In the genomic region with DNA sequence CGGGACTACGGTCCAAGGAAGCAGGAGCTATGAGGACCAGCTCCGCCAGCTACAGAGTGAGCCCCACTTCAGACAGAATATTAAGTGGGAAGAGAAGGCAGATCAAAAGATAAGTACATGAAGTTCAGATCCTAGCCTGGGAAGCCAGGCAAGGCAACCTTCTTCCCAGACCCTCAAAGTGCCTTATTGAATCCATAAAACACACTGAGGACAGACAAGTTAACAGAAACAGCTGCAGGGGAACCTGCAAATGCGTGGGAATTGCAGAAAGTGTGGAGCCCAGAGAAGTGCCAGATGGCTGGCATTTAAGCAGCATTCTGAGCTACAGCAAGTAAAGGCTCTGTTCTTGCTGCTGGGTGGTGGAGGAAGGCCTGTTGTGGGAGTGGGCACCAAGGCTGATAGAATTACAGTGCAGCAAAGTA, we compare ENCODE assay signal across 9 mouse cellular contexts. TPM values are rescaled to one million over a fixed set of nuclear protein-coding genes. Genes with fewer than 3 reads are reported as not detected.
A peak's percentile ranks its signal among the peaks of the same experiment; 100 is the strongest.
DNase-seq lines count a peak whose midpoint lies in the region; ATAC-seq and TF ChIP-seq lines count a peak whose summit lies in the region.
"Had no signal": no experiment of that assay in that cellular context is flagged by ENCODE, and none has a peak within 500 bp of the region (broad histone marks: within the 10 kb centered on the region; RNA-seq: fewer than 3 reads in every experiment).

No protein-coding gene starts in this region.

- TF ChIP-seq POLR2A in brain, embryonic 14.5 days (IDR thresholded peaks at IDR 0.05; ENCODE audit: borderline replicate concordance, extremely low read depth, insufficient read depth, insufficient read length, poor library complexity, severe bottlenecking): no peak
- no peak for TF ChIP-seq POLR2A in thymus, adult 2 months (IDR thresholded peaks at IDR 0.05; ENCODE audit: control insufficient read depth, extremely low read depth, insufficient read depth, low read length, poor library complexity)

- peak; percentile 66 for ATAC-seq in midbrain, embryonic 11.5 days (ENCODE audit: low FRiP score)
- ATAC-seq: liver, embryonic 12.5 days had no signal

- H3K36me3 ChIP-seq in midbrain, embryonic 11.5 days (ENCODE audit: control insufficient read depth, insufficient read depth, low read length): no peaks in the 10 kb centered on the region
- H3K36me3 ChIP-seq in thymus, adult 2 months (ENCODE audit: control insufficient read depth, insufficient read depth, low read length): no peaks in the 10 kb centered on the region
- H3K36me3 ChIP-seq: liver, embryonic 12.5 days had no signal

- H3K4me1 ChIP-seq in midbrain, embryonic 11.5 days (ENCODE audit: control insufficient read depth, insufficient read depth, low read length): peaks cover 24% of the 10 kb centered on the region
- no peaks in the 10 kb centered on the region for H3K4me1 ChIP-seq in thymus, adult 2 months (replicated peaks; ENCODE audit: control insufficient read depth, insufficient read depth, low read length)
- H3K4me1 ChIP-seq: liver, embryonic 12.5 days had no signal

- no peaks in the 10 kb centered on the region for H3K9me3 ChIP-seq in midbrain, embryonic 11.5 days (ENCODE audit: control insufficient read depth, low read length)
- H3K9me3 ChIP-seq: liver, embryonic 12.5 days had no signal

- H3K27me3 ChIP-seq in midbrain, embryonic 11.5 days (ENCODE audit: control insufficient read depth, insufficient read depth, low read length): no peaks in the 10 kb centered on the region
- no peaks in the 10 kb centered on the region for H3K27me3 ChIP-seq in thymus, adult 2 months (ENCODE audit: control insufficient read depth, insufficient read depth, low read length)
- H3K27me3 ChIP-seq: liver, embryonic 12.5 days had no signal

- no peak overlapping the region for H3K9ac ChIP-seq in midbrain, embryonic 11.5 days (ENCODE audit: low read length)
- H3K9ac ChIP-seq: liver, embryonic 12.5 days had no signal

- peak overlapping the region; percentile 19; the same call in 1 of the 2 replicates for H3K4me2 ChIP-seq in midbrain, embryonic 11.5 days
- H3K4me2 ChIP-seq: liver, embryonic 12.5 days had no signal

- no peak overlapping the region for H3K4me3 ChIP-seq in midbrain, embryonic 11.5 days (ENCODE audit: low read depth, low read length)
- no peak overlapping the region for H3K4me3 ChIP-seq in thymus, adult 2 months (ENCODE audit: control insufficient read depth, insufficient read depth, low read length)
- H3K4me3 ChIP-seq: liver, embryonic 12.5 days had no signal

- WGBS in midbrain, embryonic 11.5 days: 25% methylated on average over 4 of the region's 4 CpGs
- 89% methylated on average over 4 of the region's 4 CpGs for WGBS in thymus, adult 2 months

- DNase-seq in cerebellum, adult 9-11 months: peak; percentile 34
- DNase-seq in cerebellum, adult 9-10 months: no peak
- DNase-seq in brain, embryonic 14.5 days (ENCODE audit: low read depth): peak; percentile 78
- DNase-seq in frontal cortex, postnatal 36 days (ENCODE audit: low spot score in 2 of 2): peak; percentile 61 to 90
- DNase-seq in midbrain, embryonic 11.5 days (ENCODE audit: low spot score, missing footprints): peak; percentile 88
- DNase-seq in thymus, adult 2 months: no peak
- DNase-seq in ovary, postnatal 10 days (ENCODE audit: low spot score): no peak
- DNase-seq in kidney, postnatal 25 days: no peak

- no peak for TF ChIP-seq CTCF in brain, embryonic 14.5 days (IDR thresholded peaks at IDR 0.05; ENCODE audit: borderline replicate concordance, extremely low read depth, insufficient read depth, insufficient read length)
- no peak for TF ChIP-seq CTCF in thymus, adult 2 months (IDR thresholded peaks at IDR 0.05; ENCODE audit: borderline replicate concordance, control insufficient read depth, extremely low read depth, insufficient read depth, low read length, poor library complexity)

- peak overlapping the region; percentile 76 for H3K27ac ChIP-seq in midbrain, embryonic 11.5 days (ENCODE audit: low read depth, low read length)
- no peak overlapping the region for H3K27ac ChIP-seq in thymus, adult 2 months (ENCODE audit: control insufficient read depth, insufficient read depth, low read length)
- H3K27ac ChIP-seq: liver, embryonic 12.5 days had no signal

RNA-seq across cellular contexts. Expression of gene Cpe, which starts 34.9 kb away (rescaled TPM):
- polyA plus RNA-seq in brain, embryonic 14.5 days (2012; rRNA removed): 200 and 339 TPM in 2 replicates
- 356 and 390 TPM in 2 replicates for polyA plus RNA-seq in midbrain, embryonic 11.5 days (2014; fragmentation: Nextera tagmentation; extraction: Ambion mirVana)
- 8.3 and 9.8 TPM in 2 replicates for polyA plus RNA-seq in thymus, adult 2 months (2012; rRNA removed)

Comparison
In these comparisons a context has a peak if more than half of its experiments do, and no peak if none do; other contexts are left out.
1. DNase-seq: peak in cerebellum, adult 9-11 months (single experiment), brain, embryonic 14.5 days (single experiment), frontal cortex, postnatal 36 days (2 of 2) and midbrain, embryonic 11.5 days (single experiment); none in cerebellum, adult 9-10 months (single experiment), thymus, adult 2 months (single experiment), ovary, postnatal 10 days (single experiment) and kidney, postnatal 25 days (0 of 2).
2. RNA of gene Cpe, which starts 34.9 kb away (polyA plus RNA-seq): 356 to 390 TPM in midbrain, embryonic 11.5 days and 200 to 339 TPM in brain, embryonic 14.5 days; 8.3 to 9.8 TPM in thymus, adult 2 months; every median in the first group is over 10 times any median in the second.